Mouse (Mus musculus): ENCODE measurements around the gene Krtap4-2. TPM values are rescaled to one million over a fixed set of nuclear protein-coding genes. Genes with fewer than 3 reads are reported as not detected.
"Not testable (repeated sequence)": the region's sequence is repeated elsewhere in the genome, so short reads cannot be mapped to it uniquely, and the experiment has no call there.

Krtap4-2 gene
- total RNA-seq (2022) = not detected

DNA sequence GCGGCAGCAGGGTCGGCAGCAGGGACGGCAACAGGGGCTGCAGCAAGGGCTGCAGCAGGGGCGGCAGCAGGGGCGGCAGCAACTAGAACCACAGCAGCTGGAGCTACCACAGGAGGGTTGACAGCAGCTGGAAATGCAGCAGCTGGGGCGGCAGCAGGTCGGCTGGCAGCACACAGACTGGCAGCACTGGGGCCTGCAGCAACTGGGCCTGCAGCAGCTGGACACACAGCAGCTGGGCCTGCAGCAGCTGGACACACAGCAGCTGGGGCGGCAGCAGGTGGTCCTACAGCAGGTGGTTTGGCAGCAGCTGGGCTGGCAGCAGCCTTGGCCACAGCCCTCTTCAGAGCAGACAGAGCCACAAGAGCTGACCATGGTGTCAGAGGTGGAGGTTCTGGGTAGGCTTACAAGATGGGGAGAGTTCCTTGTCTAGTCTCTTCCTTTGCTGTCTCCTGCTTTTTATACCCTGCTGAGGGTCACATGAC, at the start of gene Krtap4-2:
Krtap4-2 (minus strand) TSS at position 432 of the 482 bp plus-strand sequence.
- no peak for DNase-seq (ENCODE audit: low spot score in 2 of 2)

DNA sequence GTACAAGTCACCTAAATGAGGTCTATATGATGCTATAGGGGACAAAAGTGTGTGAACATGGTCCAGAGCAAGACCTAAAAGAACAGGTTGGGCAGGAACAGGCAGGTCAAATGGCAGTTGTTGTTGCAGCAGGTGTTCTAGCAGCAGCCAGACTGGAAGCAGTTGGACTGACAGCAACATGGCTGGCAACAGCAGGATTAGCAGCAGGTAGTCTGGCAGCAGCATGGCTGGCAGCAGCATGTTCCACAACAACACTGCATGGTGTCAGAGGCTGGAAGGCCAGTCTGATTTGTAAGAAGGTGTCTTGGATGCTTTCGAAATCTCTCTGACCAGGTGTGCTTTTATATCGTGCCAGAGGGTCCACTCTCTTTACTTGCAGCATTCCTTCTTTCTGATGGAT, 48.6 kb upstream of the Krtap4-2 start:
- no peak for DNase-seq (ENCODE audit: low spot score in 2 of 2)

DNA sequence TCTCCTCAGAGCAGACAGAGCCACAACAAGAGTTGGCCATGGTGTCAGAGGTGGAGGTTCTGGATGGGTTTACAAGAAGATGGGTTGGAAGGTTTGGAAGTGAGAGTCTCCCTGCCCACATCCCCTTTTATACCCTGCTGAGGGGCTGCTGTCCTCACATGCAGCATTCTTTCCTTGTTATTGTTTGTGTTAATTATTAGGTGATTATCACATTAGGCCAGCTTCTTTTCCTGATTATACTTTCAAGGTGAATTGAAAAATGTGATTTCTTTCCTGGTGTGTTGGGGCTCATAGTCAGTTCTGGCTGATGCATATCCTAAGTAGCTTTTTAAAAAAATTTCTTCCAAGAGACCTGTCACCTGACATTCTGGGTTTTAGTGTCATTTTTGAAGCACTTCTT, 31.0 kb upstream of the Krtap4-2 start, which contains the start of gene Krtap4-6:
Krtap4-6 (minus strand) TSS at position 101 of the 400 bp plus-strand sequence.
- no peak for DNase-seq (ENCODE audit: low spot score in 2 of 2)

DNA sequence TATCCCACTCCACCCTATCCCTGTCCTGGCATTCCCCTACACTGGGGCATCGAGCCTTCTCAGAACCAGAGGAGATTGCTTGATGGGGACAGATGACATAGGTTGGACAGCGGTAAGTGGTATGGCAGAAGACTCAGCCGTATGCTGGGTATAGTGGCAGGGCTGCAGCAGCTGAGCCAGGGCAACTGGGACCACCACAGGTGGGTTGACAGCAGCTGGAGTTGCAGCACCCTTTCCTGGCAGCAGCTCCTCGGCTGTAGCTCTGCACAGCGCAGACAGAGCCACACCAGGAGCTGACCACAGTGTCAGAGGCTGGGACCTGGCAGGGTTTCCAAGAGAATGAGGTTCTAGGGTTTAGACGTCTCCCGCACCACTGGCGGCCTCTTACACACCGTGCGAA, 27.9 kb upstream of the Krtap4-2 start:
- DNase-seq (ENCODE audit: low spot score in 2 of 2) = no peak

DNA sequence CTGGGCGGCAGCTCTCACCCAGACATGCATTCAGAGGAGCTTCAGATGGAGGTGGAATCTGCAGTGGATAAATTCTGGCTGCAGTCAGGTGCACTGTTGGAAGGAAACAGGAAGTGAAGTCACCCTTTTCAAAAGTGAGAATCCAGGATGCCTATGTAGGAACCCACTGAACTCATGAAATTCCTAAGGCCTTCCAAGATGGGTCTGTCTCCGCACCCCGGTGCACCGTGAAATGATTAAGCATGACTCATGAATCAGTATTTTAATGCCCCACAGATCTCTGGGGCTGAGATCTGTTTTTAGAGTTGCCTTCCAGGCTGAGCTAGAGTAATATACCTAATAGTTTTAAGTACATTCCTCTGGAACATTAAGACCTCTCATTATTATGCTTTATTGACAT, 24.4 kb upstream of the Krtap4-2 start:
- DNase-seq (ENCODE audit: low spot score in 2 of 2) = no peak

DNA sequence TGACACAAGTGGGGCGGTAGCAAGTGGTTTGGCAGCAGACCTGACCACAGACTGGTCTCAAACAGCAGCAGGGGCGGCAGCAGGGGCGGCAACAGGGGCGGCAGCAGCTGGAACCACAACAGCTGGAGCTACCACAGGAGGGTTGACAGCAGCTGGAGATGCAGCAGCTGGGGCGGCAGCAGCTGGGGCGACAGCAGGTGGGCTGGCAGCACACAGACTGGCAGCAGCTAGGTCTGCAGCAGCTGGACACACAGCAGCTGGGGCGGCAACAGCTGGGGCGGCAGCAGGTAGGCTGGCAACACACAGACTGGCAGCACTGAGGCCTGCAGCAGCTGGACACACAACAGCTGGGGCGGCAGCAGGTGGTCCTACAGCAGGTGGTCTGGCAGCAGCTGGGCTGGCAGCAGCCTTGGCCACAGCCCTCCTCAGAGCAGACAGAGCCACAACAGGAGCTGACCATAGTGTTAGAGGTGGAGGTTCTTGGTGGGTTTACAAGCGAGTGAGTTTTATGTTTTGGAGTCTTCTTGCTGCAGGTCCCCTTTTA, 23.7 kb upstream of the Krtap4-2 start, which contains the start of gene Gm11563:
Gm11563 (minus strand) TSS at position 494 of the 544 bp plus-strand sequence.
- DNase-seq (ENCODE audit: low spot score in 2 of 2) = not testable (repeated sequence)

DNA sequence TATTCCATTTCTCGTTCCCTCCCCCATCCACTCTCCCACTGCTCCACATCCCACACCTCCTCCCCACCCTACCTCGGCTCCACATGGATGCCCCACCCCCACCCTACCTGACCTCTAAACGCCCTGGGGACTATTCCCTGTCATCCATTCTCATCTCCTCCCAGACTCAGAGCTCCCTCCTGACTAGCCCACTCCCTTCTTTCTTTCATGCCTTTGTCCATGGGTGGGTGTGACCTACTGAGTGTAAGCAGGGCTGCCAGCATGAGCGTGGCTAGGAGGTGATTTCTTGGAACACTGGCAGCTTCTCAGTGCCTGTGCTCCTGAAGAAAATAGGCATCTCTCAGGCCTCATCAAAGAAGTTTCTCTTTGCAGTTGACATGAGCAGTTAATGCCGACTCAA, 22.2 kb upstream of the Krtap4-2 start:
- no peak for DNase-seq (ENCODE audit: low spot score in 2 of 2)

DNA sequence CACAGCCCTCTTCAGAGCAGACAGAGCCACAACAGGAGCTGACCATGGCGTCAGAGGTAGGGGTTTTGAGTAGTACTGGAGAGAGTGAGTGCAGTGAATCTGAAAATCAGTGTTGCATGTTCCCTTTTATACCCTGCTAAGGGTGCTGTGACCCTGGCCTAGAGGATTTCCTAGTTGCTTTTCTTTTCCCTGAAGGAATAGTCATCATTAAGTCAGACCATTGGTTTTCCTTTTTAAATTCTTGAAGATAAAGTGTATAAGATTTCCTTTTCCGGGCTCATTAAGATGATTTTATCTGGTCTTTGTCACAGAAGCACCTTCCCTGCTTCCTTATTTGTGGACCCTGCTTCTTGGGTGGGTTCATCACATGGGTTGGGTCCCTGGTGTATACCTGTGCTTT, 15.3 kb upstream of the Krtap4-2 start, which contains the start of gene Gm11555:
Gm11555 (minus strand) TSS at position 101 of the 400 bp plus-strand sequence.
- no peak for DNase-seq (ENCODE audit: low spot score in 2 of 2)

DNA sequence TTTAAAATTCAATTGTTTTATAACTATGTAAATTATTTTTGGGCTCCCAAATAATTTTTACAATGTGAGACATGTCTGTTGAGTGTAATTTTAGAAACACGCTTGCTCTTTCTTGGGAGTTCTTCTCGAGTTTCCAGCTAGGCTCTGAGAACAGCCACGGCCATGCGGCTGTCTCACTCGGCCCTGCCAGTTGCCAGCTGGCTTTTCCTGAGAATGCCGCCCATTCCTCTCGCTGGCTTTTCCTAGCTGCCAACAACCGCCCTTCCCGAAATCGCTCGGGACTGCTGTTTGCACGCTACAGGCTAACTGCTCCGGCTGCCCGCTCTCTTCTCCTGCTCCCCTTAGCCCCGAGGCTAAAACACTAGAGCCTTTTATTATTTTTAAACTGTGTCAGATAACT, 11.6 kb upstream of the Krtap4-2 start:
- DNase-seq (ENCODE audit: low spot score in 2 of 2) = no peak

DNA sequence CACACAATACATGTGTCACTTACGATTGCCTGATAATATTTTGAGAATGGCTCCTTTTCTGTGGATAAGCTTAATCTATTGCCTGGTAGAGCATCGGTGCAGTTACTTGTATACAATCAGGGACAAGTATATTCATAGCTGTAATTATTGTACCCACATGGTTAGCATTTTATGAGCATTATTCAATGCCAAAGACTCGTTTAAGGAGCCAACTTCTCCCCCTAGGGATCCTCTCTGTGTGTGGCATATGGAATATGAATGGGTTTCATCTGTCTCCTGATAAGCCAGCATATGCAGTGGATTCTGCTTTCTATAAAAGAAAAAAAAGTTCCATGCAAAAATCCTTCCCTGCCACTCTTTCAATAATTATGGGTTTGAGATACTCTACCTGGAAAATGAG, 9.5 kb upstream of the Krtap4-2 start:
- no peak for DNase-seq (ENCODE audit: low spot score in 2 of 2)

DNA sequence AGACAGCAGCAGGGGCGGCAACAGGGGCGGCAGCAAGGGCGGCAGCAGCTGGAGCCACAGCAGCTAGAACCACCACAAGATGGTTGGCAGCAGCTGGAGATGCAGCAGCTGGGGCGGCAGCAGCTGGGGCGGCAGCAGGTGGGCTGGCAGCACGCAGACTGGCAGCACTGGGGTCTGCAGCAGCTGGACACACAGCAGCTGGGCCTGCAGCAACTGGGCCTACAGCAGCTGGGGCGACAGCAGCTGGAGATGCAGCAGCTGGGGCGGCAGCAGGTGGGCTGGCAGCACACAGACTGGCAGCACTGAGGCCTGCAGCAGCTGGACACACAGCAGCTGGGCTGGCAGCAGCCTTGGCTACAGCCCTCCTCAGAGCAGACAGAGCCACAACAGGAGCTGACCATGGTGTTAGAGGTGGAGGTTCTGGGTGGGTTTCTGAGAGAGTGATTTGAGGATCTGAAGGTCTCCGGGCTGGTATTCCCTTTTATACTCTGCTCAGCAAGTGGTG, 8.8 kb upstream of the Krtap4-2 start, which contains the start of gene Krtap4-7:
Krtap4-7 (minus strand) TSS at position 455 of the 505 bp plus-strand sequence.
- DNase-seq (ENCODE audit: low spot score in 2 of 2) = not testable (repeated sequence)

DNA sequence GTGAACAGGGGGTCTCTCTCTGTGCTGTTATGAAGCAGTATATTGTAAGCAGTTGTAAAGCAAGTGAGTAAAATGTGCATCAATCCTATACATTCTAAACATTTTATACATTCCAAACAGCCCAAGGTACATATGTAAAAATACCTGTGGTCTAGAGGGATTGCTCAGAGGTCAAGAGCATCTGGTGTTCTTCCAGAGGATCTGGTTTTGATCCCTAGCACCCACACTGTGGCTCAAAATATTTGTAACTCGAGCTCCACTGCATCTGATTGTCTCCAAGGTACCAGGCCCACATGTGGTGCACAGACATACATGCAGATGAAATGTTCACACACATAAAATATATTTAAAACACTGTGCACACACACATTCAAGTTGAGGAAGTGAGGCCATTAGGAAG, 6.0 kb upstream of the Krtap4-2 start:
- no peak for DNase-seq (ENCODE audit: low spot score in 2 of 2)

DNA sequence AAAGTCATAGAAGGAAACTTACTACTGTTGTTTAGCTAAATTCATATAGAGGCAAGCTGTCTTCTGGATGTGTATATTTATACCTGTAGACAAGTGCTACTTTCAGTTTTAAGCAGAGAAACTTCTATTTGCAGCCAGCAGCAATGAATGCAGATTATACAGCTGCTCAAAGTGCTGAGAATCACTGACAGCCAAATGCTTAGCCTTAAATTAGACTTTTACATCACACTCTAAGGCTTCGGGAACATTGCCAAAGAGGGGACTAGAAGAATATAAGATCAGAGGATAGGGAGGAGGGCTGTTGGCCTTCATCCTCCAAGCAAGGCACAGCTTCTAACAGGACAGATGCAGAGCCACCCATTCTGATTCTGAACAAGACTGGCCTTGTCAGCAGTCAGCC, 2.2 kb upstream of the Krtap4-2 start:
- no peak for DNase-seq (ENCODE audit: low spot score in 2 of 2)

DNA sequence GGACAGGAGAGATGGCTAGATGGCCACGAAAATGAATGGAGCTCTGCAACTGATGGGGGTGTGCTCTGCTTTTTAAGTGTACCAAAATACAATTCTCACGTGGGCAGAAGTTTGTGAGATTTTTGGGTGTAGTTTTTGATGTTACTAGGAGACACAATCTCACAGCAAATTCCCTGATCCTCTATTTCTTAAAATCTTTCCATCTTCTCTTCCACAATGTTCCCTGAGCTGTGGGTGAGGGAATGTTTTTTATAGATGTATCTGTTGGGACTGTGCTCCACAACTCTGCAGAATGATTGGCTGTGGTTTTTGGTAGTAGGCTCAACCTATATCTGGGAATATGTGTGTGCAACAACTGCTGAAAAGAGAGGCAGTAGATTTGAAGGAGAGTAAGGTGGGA, 1.6 kb downstream of the Krtap4-2 start:
- DNase-seq (ENCODE audit: low spot score in 2 of 2) = no peak

DNA sequence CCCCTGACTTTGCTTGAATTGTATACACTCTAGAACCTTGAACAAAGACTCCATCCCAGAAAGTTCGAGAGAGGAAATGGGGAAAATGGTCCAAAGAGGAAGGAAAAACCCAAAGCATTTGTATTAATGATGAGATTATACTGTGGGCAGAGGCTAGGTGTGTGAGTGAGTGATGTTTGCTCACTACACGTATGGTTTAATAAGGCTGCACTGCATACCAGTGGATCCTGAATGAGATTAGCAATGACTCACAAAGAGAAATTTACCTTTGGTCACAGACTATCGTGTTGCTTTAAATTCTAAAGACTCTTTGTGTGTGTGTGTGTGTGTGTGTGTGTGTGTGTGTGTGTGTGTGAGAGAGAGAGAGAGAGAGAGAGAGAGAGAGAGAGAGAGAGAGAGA, 4.0 kb downstream of the Krtap4-2 start:
- DNase-seq (ENCODE audit: low spot score in 2 of 2) = no peak

DNA sequence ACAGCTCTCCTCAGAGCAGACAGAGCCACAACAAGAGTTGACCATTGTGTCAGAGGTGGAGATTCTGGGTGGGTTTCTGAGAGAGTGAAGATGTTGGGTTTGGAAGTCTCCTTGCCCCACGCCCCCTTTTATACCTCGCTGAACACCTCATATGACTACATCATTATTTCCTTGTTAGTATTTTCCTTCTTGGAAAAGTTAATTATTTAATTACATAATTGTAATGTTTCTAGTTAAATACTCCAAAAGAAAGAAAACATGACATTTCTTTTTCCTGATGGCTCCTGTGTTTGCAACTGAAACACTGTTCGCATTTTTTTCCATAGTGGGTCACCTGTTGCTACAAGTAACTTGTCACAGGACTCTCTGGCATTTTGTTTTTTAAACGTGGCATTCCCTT, 6.7 kb downstream of the Krtap4-2 start, which contains the start of gene Krtap4-1:
Krtap4-1 (minus strand) TSS at position 101 of the 400 bp plus-strand sequence.
- no peak for DNase-seq (ENCODE audit: low spot score in 2 of 2)

DNA sequence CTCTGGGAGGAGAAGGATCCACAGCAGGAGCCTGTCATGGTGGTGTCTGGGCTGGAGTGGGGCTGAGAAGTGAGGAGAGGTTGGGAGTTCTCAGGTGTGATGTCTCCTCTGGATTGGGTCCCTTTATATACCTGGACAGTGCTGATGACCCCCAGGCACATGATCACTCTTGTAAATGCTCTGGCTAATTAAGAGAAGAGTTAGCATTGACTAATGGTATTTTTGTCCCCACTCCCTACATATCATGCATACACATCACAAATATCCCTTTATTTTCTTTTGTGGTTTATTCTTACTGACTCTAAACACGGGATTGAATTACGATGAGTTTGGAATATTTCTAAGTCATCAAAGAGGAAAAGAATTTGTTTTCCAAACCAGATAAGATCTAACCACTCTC, 14.5 kb downstream of the Krtap4-2 start, which contains the start of gene Gm11562:
Gm11562 (minus strand) TSS at position 101 of the 400 bp plus-strand sequence.
- no peak for DNase-seq (ENCODE audit: low spot score in 2 of 2)

DNA sequence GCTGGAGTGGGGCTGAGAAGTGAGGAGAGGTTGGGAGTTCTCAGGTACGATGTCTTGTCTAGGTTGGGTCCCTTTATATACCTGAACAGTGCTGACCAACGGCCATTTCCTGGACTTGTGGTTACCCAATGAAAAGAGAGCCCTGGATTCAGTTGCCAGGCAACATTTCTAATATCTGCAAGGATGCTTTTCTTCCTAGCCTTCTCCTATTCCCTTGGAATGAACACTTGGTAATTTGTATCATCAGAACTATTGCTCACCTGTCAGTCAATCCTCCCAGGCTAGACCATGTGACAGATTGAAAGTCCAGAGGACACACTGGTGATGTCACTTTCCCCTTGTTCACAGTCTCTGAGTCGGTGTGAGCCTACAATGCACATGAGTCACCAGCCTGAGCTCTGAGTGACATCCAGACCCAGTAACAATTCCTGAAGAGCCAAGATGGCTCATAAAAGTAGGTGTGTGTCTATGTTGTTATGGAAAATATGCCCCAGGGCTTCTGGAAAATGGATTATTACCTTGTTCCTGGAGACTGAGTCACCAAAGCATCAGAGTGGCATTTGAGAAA, 20.0 kb downstream of the Krtap4-2 start, which contains the start of gene Krtap2-4:
Krtap2-4 (minus strand) TSS at position 51 of the 568 bp plus-strand sequence.
- DNase-seq (ENCODE audit: low spot score in 2 of 2) = no peak

DNA sequence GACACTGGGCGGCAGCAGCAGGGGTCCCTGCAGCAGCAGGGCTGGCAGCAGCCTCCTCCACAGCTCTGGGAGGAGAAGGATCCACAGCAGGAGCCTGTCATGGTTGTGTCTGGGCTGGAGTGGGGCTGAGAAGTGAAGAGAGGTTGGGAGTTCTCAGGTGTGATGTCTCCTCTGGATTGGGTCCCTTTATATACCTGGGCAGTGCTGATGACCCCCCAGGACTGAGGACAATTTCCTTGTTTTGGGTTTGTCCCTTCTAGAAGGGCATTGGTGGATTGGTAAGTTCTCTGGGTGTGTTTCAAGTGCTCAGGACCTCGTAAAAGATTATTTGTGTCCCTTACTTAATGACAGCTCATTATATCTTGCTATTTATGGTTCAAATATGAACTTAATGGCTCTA, 24.8 kb downstream of the Krtap4-2 start, which contains the start of gene Gm11937:
Gm11937 (minus strand) TSS at position 101 of the 400 bp plus-strand sequence.
- not testable (repeated sequence) for DNase-seq (ENCODE audit: low spot score in 2 of 2)

DNA sequence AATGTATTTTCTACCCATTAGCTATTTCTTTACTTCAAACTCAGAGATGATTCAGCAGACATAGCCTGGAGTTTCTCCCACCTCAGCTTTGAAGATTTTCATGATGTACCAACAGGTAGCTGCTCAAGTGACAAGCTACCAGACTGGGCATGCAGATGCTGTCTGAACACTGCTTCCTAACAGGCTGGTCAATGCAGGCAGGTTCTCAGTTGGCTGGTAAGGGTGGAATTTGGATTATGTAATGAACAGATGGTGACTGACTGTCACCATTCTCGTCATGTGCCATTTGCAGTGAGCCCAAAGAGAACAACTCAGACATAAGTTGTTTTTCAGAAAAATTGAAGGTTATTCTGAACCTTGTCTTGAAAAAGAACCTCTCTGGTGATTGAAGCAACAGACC, 25.8 kb downstream of the Krtap4-2 start:
- no peak for DNase-seq (ENCODE audit: low spot score in 2 of 2)

DNA sequence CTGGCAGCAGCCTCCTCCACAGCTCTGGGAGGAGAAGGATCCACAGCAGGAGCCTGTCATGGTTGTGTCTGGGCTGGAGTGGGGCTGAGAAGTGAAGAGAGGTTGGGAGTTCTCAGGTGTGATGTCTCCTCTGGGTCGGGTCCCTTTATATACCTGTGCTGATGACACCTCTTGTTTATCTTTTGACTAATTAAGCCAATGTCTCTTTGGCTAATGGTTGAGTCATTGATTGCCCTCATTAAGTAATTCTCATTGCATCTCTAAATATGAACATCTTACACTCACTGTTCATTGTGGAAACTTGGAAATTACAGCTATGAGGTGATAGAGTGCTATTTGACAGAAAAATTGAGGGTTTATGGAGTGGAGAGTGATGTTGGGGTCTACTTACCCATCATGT, 31.7 kb downstream of the Krtap4-2 start, which contains the start of gene Gm11938:
Gm11938 (minus strand) TSS at position 101 of the 400 bp plus-strand sequence.
- not testable (repeated sequence) for DNase-seq (ENCODE audit: low spot score in 2 of 2)

DNA sequence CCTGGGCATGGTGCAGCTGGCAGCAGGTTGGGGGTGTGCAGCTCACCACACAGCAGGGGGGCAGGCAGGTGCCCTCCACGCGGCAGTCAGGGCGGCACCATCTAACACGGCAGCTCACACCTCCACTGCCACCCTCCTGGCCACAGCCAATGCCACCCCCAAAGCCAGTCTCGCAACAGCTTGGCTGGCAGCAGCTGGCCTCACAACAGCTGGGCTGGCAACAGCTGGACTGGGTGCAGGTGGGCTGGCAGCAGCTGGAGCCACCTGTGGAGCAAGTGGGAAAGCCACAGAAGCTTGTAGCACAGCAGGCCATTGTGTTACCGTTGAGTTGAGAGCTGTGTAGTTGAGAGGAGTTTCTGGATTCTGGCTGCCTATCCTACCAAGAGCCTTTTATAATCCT, 37.1 kb downstream of the Krtap4-2 start, which contains the start of gene Krtap9-3:
Krtap9-3 (minus strand) TSS at position 364 of the 400 bp plus-strand sequence.
- not testable (repeated sequence) for DNase-seq (ENCODE audit: low spot score in 2 of 2)
